Mouse (Mus musculus): ENCODE measurements around the gene Olfr123. TPM values are rescaled to one million over a fixed set of nuclear protein-coding genes. Genes with fewer than 3 reads are reported as not detected.

Olfr123 gene
- total RNA-seq (2021), result not detected
- long read RNA-seq, experiment 1, result 0 reads
- long read RNA-seq, experiment 2, result 0 reads

GRCm38 (mm10) chr17:37793229-37793628, at the start of gene Olfr123:
TSS of gene Olfr123 (plus strand) at chr17:37793529.
- DNase-seq, result no peak

GRCm38 (mm10) chr17:37768307-37768706, 25.0 kb upstream of the Olfr123 start, which contains the start of gene Olfr122:
TSS of gene Olfr122 (plus strand) at chr17:37768607.
- DNase-seq, result no peak

GRCm38 (mm10) chr17:37799588-37799987, 6.3 kb downstream of the Olfr123 start, which contains the start of gene Olfr124:
TSS of gene Olfr124 (plus strand) at chr17:37799888.
- no peak for DNase-seq

- DNase-seq, result no peak
Observed at GRCm38 (mm10) chr17:37832649-37833048, 39.3 kb downstream of the Olfr123 start, which contains the start of gene Olfr125. TSS of gene Olfr125 (plus strand) at chr17:37832949.

- no peak for DNase-seq
Observed at GRCm38 (mm10) chr17:37847183-37847582, 53.9 kb downstream of the Olfr123 start, which contains the start of gene Olfr126. TSS of gene Olfr126 (plus strand) at chr17:37847483.

Other genes with a start within 250 kb of the Olfr123 start
- not detected for gene Olfr112, start 224.1 kb upstream of the Olfr123 start, total RNA-seq (2021)
- gene Olfr113, start 215.9 kb upstream of the Olfr123 start, total RNA-seq (2021), result not detected
- not detected for gene Olfr114, start 200.8 kb upstream of the Olfr123 start, total RNA-seq (2021)
- not detected for gene Olfr115, start 166.4 kb upstream of the Olfr123 start, total RNA-seq (2021)
- gene Olfr116, start 166.3 kb upstream of the Olfr123 start, total RNA-seq (2021), result not detected
- not detected for gene Olfr117, start 129.7 kb upstream of the Olfr123 start, total RNA-seq (2021)
- gene Olfr118, start 126.5 kb upstream of the Olfr123 start, total RNA-seq (2021), result not detected
- gene Olfr119, start 97.0 kb upstream of the Olfr123 start, total RNA-seq (2021), result not detected
- gene Olfr120, start 71.7 kb upstream of the Olfr123 start, total RNA-seq (2021), result not detected
- not detected for gene Olfr121, start 44.7 kb upstream of the Olfr123 start, total RNA-seq (2021)
- gene Olfr122, start 24.9 kb upstream of the Olfr123 start, total RNA-seq (2021), result not detected
- gene Olfr124, start 6.4 kb downstream of the Olfr123 start, total RNA-seq (2021), result not detected
- not detected for gene Olfr125, start 39.4 kb downstream of the Olfr123 start, total RNA-seq (2021)
- gene Olfr126, start 54.0 kb downstream of the Olfr123 start, total RNA-seq (2021), result not detected
- gene Olfr127, start 106.9 kb downstream of the Olfr123 start, total RNA-seq (2021), result not detected
- gene Olfr128, start 127.0 kb downstream of the Olfr123 start, total RNA-seq (2021), result not detected
- gene Olfr761, start 159.6 kb downstream of the Olfr123 start, total RNA-seq (2021), result not detected

All from heart, adult 18-20 months (tissue).